Mouse (Mus musculus): ENCODE measurements at regions not wholly inside any gene's neighbourhood (a gene's known extent, or its start where the extent isn't known, plus 50 kb on each side); places are given as distances from the start of the nearest gene placed in this dataset.

DNA sequence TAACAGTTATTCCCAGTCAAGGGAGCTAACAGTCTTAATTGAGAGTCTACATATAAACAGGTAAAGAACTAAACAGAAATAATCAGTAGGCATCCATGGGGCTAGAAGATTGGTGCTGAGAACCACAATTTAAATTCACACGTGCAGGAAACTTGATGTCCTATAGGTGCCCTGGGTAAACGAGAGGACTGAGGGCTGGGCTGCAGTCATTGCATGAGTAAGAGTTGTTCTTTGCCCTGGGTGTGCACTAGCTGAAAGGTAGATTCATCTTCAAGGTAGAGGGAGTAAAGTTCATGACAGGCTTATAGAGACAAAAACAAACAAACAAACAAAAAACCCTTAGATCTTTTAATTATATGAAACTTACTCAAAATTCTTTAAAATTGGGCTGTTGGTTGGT lies 411.1 kb upstream of the Acvr2a start:
- ChIA-PET CTCF (no interaction called here), POLR2A (no interaction called here)

DNA sequence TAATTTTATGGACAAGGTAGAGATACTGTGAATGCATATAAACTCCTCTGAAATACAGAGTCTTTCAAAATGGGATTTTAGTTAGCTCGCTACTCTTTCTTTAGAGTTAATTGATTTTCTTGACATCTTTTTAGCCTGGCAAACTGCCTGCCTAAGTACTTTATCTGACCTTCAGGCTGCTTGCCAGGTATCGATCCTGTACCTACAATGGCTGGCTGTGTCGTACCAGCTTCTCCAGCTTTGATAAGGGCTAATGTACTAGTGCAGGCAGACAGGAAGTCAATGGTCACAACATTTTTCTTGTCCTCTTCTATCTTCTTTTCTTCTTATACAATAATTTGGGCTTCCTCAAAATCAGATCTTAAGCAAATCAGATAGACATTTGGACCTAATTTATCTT lies 409.4 kb upstream of the Acvr2a start:
- ChIA-PET CTCF (no interaction called here), POLR2A (no interaction called here)

DNA sequence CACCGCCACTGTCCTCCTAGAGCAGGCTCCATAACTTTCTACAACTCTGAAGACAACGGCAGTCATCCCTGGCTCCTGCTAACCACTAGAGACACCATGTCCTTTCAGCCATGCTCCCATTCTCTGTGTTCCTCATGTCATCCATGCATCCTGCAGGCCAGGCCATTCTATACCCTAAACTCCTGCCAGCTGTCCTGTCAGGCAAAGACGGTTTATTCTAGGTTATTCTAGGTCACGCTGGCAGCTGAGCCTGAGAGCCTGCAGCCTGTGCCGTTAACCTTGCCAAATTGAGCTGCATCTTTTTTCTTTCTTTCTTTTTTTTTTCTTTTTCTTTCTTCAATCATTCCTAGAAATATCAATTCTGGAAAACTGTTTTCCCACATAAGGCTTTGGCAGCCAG lies 406.0 kb upstream of the Acvr2a start:
- CTCF ChIA-PET: no interaction called here
- POLR2A ChIA-PET: no interaction called here

DNA sequence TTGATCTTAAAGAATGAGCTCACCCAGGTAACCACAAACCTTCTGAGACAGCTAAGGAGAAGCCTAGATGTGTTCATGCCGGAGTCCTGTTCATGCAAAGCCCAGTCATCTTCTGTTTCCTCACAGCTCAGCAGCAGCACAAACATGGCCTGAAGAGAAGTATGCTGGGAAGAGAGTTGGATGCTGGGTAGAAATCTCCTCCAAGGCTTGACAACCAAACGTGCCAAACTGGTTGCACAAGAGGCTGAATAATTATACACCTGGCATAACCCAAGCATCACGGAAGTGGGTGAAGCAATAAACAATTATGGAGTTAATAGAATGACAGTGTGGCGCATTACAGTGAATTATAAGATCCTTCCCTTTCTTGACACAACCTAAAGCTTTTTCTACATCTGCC lies 404.0 kb upstream of the Acvr2a start:
- ChIA-PET CTCF (no interaction called here), POLR2A (no interaction called here)

DNA sequence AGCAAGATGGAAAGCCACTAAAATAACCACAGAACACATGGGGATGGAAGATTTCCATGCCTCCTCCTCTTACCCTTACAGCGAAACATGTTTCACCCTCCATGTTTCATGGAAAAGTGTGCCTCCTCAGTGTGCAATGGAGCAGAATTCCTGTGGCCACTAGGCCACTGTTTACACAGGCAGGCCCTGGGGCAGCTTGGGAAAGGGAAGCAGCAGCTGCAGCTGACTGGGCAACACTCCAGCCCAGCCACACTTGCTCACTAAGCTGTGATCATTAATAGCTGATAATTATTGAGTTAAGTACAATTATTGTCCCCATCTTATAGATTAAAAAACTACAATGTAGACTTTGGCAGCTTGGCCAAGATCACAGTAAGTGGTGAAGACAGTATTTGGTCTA lies 402.5 kb upstream of the Acvr2a start:
- ChIA-PET CTCF (no interaction called here), POLR2A (interaction anchor here in 1 of 4 experiments (0.6 kb wide), 1 partner anchor 1097 kb away, joined by 3 read pairs; no protein-coding TSS in a partner anchor)

DNA sequence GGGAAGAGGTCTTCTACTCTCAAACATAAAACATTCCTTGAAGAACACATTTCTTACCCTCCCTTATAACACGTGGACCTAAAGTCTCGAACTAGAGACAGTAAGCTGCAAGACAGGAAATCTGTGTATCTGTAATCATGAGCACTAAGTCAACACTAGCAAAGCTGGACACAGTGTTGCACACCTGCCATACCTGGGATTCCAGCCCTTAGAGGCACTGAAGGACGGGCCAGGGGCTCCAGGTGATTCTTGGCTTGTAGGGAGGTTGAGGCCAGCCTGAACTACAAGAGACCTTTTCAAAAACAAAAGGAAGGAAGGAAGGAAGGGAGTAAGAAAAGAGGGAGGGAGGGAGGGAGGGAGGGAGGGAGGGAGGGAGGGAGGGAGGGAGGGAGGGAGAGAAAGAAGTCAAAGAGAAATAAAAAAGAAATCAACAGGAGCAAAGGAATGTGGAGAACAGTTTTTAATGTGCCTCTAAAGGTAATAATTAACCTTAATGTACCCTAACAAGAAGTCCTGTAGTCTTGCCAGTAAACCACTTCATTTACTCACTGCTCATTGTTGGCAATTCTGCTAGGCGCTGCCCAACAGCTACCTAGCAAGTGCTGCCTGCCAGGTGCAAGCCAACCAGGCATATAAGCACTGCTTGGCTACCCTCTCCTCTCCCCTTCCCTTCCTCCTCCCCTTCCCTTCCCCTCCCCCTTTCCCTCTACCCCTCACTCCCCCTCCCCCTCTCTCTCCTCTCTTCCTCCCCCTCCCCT lies 401.0 kb upstream of the Acvr2a start:
- ChIA-PET CTCF (no interaction called here), POLR2A (no interaction called here)

DNA sequence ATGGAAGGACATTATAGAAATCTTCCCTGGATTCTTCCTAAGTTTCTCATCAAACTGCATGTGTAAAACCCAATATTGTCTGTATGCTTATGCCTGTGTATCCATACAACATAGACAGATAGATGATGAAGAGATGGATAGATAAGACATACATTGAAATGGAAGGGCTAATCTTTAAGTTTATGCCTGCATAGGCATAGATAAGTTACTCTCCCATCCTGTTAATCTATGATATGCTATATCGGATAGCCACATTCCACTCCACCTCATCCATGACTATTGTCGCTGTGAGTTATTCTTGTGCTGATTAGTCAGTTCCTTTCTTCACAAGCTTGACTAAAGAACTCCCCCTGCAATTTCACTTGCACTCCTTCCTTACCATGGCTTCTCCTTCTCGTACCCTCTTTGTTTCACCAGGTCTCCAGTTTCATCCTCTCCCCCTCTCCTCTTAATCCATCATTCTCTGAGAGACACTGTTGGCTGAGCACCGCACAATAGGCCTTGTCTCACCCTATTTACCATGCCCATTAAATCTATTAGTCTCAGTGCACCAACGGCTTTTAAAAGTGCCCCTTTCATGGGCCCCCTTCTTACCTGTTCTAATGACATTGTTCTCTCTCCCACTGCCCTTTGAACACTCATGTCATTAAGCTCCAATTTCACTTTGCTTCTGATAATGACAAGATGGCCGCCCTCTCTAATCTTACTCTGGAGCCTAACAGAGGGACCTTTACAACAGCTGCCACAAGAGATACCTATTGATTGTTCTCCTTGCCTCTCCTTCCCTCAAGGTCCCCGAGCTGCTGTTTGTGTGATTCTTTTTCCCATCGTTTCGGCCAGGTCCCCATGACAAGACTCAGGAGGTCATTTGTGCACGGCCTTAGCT lies 399.1 kb upstream of the Acvr2a start:
- ChIA-PET CTCF (interaction anchor here in 1 of 4 experiments (0.6 kb wide), 1 partner anchor 256 kb away, joined by 3 read pairs; no protein-coding TSS in a partner anchor), POLR2A (no interaction called here)

DNA sequence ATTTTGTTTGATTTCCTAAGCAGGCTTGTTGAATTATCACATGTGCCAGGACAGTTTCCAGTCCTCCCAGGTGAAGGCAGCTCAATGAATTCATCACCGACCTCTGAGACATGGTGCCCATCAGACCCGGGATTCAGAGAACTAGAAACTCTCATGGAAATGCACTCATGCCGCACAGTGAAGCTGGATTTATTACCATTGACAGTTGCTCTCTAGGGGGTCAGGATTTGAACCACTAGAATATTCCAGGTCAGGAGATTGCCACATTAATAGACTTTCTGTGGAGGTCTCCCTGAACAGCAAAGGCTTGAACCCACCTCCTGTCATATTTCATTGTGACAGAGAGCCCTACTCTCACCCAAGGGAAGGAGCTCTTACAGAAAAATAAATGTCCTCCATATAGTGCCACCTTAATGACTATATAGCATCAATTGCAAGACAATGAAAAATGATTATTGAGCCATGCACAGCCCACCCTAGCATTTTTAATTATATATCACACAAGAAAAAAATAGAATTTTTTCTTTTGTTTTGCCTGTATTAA lies 397.6 kb upstream of the Acvr2a start:
- ChIA-PET CTCF (no interaction called here), POLR2A (no interaction called here)

DNA sequence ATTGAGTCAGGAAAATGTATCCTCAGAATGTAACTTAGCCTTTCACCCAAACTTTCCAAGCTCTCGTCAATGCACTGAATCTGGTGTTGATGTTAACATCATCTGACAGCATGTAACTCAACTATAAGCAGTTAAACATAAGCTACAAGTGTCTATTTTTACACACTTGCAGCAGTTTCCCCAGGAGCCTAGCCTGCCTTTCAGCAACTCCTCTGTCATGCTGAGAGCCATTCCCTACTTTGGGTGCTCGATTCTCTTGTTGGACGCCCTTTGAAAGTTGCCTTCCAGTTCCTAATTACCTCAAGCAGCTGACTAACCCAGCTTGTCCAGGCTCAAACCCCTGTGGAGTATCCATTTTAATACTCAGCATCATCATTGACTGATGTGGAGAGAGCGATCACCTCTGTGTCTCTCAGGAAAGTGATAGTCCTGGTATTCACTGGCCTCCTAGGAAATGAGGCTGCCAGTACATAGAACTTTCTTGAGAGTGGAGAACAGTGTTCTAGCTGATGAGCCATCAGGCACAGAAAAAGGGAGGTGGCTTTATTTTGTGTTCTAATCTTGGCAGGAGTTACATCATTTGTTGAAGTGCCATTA lies 396.8 kb upstream of the Acvr2a start:
- POLR2A ChIA-PET: interaction anchor here in 1 of 4 experiments (0.7 kb wide), 1 partner anchor 139 kb away, joined by 4 read pairs; no protein-coding TSS in a partner anchor
- CTCF ChIA-PET: interaction anchor here in 1 of 4 experiments (0.6 kb wide), 1 partner anchor 139 kb away, joined by 7 read pairs; no protein-coding TSS in a partner anchor

DNA sequence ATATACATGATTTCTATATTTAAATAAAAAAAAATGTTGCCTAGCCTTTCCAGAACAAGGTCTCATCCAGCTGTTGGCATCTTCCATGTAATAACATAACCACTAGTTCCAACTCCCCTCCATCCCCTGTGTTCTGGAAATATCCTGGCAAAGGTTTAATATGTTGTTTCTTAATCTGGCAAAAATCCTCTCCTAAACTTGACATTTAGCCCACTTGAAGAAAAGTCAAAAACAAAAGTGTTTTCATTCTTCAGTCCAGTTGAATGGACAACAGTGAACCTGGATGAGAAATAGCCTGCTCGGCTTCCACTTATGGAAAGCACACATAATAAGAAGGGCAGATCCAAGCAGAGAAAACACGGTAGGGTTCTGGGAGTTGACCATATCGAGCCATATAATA lies 393.1 kb upstream of the Acvr2a start:
- CTCF ChIA-PET: no interaction called here
- POLR2A ChIA-PET: no interaction called here

DNA sequence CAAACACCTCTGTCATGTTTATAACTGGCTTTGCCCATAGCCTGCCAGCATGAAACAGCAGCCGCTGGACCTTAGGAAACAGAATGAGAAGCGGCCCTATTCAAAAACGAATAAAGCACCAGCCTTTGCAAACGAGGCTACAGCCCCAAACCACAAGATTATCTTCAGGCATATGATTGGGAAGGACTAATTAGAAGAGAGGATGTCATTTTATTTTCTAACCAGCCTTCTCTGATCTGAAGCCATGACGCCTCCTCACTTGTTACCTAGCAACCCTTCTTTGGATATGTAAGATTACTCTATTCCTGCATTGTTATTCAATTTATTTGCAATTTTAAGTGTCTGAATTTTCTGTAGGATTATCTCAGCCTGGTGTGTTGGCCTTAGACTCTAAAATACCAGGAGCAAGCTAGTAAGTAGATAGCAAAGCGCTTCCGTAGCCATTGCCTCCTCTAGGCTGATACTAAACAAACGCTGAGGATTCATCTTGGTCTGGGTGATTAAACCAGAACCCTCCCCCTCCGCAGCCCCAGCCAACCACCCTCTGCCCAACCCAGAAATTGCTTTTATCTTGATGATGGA lies 390.0 kb upstream of the Acvr2a start:
- POLR2A ChIA-PET: no interaction called here
- CTCF ChIA-PET: interaction anchor here in 1 of 4 experiments (0.5 kb wide), 1 partner anchor 83 kb away, joined by 9 read pairs; no protein-coding TSS in a partner anchor

DNA sequence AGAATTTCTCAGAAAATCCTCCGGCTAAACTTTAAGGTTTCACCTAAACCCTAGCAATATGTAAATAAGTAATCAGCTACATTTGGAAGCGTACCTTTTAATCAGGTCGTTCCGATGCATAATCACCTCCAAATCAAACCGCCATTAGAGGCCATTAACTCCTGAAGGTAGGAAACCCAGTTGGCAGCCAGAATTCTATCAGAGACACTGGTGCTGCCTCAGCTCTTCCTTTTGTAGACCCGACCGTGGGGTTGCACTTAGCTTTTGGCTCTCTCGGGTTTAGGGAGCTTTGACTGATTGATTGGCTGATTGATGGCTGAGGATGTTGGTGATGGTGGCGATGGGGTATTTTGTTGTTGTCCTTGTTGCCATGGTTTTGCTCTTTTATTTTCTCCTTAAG lies 389.3 kb upstream of the Acvr2a start:
- POLR2A ChIA-PET: no interaction called here
- CTCF ChIA-PET: interaction anchor here in 1 of 4 experiments (0.5 kb wide), 1 partner anchor 84 kb away, joined by 9 read pairs; no protein-coding TSS in a partner anchor

DNA sequence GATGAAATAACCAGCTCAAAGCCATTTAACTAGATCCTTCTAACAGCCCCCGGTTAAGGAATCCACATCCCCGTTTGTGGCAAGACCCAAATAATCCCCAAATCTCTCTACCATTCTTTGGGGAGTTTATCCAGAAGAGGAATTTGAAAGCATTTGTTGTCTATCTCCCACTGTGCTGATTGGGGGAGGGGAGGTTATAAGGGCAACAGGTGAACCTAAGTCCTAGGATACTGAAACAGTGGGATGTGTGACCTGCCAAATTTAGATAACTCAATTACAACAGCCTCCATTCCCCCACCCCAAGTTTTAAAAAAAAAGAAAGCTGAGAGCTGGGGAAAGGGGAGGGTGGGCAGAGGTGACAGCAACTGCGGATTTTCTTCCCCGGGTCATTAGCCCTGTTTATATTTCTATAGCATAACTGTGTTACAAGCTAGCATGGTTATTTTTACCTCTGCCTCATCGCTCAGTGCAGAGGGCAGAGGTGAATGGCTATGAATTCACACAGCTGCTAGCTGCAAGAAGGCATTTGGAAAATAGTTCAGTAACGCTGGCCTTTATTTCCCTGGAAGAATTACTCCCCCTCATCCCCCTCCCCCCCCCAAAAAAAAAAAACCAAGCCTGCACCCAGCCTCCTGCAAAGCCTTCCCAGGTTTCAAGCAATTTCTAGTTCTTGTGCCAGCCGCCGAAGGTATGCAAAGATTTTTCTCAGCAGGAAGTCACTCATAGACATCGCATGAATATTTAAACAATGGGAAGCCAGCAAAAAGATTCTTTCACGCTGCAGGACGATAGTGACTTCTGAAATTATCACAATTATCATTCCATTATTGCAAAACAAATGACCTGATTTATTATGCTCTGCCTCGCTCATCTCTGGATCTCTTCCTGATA lies 388.5 kb upstream of the Acvr2a start:
- ChIA-PET CTCF (no interaction called here), POLR2A (no interaction called here)

DNA sequence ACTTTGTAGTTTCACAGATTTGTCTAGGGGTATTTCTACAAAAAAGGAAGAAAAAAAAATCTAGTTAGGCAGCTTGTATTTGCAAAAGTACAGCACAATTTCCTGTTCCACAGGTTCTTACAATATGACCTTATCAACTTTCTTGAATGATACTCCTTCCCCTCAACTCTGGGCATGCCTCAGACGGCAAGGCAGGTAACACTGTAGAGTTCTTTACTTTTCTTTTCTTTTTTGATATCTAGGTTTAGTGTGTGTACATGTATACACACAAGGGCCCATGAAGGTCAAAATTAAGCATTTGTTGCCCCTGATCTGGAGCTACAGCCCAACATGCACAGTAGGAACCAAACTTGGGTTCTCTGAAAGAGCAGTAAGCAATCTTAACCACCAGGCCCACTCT lies 381.4 kb upstream of the Acvr2a start:
- POLR2A ChIA-PET: no interaction called here
- CTCF ChIA-PET: no interaction called here

DNA sequence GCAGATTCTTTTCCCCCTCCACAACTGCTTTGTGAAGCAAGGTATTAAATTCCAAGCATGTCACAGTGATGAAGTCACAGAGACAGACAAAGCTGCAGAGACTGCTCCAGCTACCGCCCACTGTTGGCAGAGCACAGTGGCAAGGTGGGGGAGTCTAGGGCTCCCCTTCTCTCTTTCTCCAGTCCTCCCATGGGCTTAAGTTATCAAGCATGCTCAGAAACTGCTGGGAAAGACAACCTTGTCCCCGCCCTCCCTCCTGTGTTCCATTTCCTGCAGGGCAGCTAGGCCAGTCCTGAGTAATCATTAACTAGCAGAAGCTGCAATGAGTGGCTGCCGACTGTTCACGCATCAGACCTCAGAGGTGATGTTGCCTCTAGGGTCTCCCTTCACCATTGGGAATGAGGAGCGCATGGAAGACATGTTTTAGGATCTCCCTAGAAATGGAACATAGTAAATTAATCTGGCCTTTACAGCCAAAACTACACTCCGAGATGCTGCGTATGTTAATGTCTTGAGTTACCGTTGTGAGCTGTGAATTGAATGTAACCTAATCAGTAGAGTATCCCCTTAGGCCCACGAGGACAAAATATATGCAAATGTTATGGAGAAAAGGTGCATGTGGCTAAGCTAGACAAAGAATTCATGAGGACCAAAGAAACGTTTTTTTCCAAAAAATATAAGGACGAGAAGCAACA lies 372.5 kb upstream of the Acvr2a start:
- CTCF ChIA-PET: interaction anchor here in 1 of 4 experiments (0.5 kb wide), 1 partner anchor 1601 kb away, joined by 3 read pairs; no protein-coding TSS in a partner anchor
- POLR2A ChIA-PET: no interaction called here

DNA sequence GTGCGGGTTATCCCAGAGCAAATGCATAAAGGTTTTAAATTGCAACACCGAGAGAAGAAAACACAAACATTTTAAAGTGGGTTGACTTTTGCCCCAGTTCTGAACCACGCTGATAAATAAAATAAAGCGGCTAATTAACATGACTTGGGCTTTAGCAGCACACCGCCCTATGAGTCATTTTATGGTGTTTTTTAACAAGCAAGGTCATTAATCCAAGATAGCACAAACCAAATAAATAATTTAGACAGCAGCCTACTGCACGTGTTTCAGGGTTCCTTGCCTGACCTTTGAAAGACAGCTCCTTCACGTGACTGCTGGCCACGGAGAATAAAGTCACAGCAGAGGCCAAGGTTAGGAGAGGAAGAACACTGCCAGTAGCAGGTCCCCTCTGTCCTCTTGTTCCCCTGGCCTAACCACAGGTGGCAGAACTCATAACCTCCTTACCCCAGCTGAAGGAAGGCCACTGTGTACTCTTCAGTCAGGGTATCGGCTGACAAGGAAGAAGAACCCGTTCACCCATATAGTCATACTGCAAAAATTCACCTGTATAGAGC lies 371.8 kb upstream of the Acvr2a start:
- CTCF ChIA-PET: no interaction called here
- POLR2A ChIA-PET: no interaction called here

DNA sequence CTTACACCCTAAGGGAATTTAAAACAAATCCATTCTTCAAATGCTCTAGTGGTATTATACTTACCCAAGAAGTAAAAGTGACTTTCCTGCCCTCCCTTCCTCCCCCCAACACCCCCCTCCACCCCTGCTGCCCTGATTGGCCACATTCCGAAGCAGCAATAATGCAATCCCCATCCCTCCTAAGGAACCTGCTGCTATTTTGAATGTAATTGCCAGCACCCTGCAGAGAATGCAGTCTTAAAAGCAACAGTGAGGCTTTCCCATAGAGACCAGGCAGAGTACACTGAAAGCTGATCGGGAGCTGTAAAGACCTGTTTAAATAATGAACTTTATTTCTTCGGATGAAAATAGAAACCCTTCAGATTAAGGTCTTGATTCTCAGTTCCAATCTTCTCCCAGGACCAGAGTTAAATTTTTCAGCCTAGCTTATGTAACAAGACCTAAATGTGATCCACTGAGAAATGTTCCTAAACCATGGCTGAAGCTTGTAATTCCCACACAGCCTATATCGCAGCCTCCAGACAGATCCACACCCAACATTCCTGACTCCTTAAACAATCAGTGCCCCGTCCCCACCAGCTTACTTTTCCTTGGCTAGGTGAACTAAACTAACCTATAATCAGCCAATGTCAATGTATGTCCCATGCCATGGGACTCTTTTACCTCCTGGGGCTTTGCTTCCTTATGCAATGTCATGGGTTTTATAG lies 367.9 kb upstream of the Acvr2a start:
- ChIA-PET CTCF (interaction anchor here in 1 of 4 experiments (1.0 kb wide), 1 partner anchor 440 kb away, joined by 5 read pairs; no protein-coding TSS in a partner anchor), POLR2A (interaction anchor here in 2 of 4 experiments (0.6 to 1.0 kb wide), 3 partner anchors 13 to 1777 kb away, joined by 3 to 4 read pairs (median 3); no protein-coding TSS in a partner anchor)

Data from embryonic stem cell, embryonic (primary cell).